Mouse (Mus musculus) gastrocnemius, adult 18-20 months (tissue): Measurements from ENCODE around the gene Eefsec. TPM values are rescaled to one million over a fixed set of nuclear protein-coding genes. Genes with fewer than 3 reads are reported as not detected.

Source experiments
- DNase-seq: peaks from one replicate; pipeline ENCODE4 v3.0.0; 2021; ENCODE audit warnings: low spot score
- total RNA-seq, 2 experiments: library from RNA; stranded (reverse); gene quantifications; 2 replicates each; pipeline ENCODE4 v1.2.3; 2021

Eefsec gene
- total RNA-seq, 2 experiments from 2014 or later = 7.1 to 7.6 TPM

- no peak for DNase-seq
Observed at GRCm38 (mm10) chr6:88210182-88210581, 236.2 kb downstream of the Eefsec start.

- DNase-seq = no peak
Observed at GRCm38 (mm10) chr6:88209453-88209852, 236.9 kb downstream of the Eefsec start.

- DNase-seq = no peak
Observed at GRCm38 (mm10) chr6:88208321-88208720, 238.0 kb downstream of the Eefsec start.

DNA sequence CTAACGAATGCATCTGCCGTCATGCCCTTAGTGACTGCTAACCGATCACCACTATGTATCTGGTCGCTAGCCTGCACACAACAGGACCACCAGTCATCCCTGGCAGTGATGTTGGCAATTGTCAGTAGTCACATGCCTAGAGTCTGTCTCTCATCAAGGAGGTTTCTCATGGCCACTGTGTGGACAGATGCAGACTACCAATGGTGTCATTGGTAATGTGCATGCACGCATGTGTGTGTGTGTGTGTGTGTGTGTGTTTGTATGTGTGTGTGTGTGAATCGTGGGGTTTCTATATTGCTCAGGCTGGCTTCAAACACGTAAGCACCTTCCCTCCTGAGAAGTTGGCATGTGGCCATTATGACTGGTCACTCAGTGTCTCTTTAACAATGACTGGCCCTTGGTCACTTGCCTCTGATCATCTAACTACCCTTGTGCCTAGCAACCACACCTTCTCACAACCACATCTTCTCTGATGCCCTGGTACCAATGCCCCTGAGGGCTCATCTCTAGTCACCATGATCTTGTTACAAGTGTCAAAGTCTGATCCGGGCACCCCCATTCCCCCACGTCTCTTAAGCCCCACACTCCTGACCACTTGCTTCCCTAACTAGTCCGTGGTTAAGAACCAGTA lies 238.8 kb downstream of the Eefsec start:
- no peak for DNase-seq

Other genes starting within 250 kb of the Eefsec start
- gene Dnajb8, start 224.3 kb downstream of the Eefsec start, total RNA-seq = not detected
- gene Ruvbl1, start 18.9 kb upstream of the Eefsec start, total RNA-seq = 10 to 100 TPM; 21.9 to 23.9 TPM
- 10 to 100 TPM; 13.9 to 16.2 TPM for gene Sec61a1, start 72.4 kb upstream of the Eefsec start, total RNA-seq
- gene Kbtbd12, start 191.4 kb upstream of the Eefsec start, total RNA-seq = 10 to 100 TPM; 87.6 to 90.7 TPM